Mouse (Mus musculus): Measurements from ENCODE around the gene Hdac4. TPM values are rescaled to one million over a fixed set of nuclear protein-coding genes. Genes with fewer than 3 reads are reported as not detected.

The Hdac4 gene
- polyA plus RNA-seq, 1 experiment: 18.1 TPM

DNA sequence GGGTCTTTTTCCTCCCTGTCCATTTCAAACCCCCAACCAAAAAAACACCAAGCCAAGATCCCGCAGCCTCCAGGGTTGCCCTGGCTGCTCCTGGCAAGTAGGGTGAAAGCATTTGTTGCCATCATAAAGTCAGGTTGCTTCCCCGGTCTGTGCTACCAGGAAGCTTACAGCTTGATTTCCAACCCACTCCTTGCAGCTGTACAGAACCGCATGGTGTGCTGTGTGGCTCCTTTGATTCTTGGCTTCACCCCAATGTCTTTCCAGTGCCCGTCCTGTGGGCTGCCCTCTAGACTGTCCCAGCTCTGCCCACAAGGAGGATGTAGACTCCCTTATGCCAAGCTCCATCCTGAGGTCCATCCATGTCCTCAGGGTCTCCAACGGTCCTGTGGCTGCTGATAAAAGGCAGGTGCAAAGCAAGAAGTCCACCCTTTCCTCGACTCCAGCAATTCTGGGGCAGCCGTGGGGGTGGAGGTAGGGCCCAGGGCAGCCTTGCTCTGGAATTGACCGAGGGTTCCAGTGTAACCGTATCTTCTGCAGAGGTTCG, 277.2 kb downstream of the Hdac4 start:
- TF ChIP-seq CTCF (IDR thresholded peaks at IDR 0.05; ENCODE audit: control insufficient read depth, insufficient read depth, low read length) (no peak), POLR2A (IDR thresholded peaks at IDR 0.05; ENCODE audit: borderline replicate concordance, control insufficient read depth, low read depth, low read length) (no peak)
- Histone ChIP-seq H3K27ac (ENCODE audit: control insufficient read depth, insufficient read depth, low read depth, low read length, poor library complexity) (no peak overlapping the region), H3K4me1 (ENCODE audit: control insufficient read depth, insufficient read depth, low read length) (no peaks in the 10 kb centered on the region), H3K4me3 (replicated peaks; ENCODE audit: control insufficient read depth, low read depth, low read length) (no peak overlapping the region)
- 76% methylated on average over 10 of the region's 10 CpGs for WGBS

- Histone ChIP-seq H3K27ac (ENCODE audit: control insufficient read depth, insufficient read depth, low read depth, low read length, poor library complexity) (no peak overlapping the region), H3K4me1 (ENCODE audit: control insufficient read depth, insufficient read depth, low read length) (no peaks in the 10 kb centered on the region), H3K4me3 (replicated peaks; ENCODE audit: control insufficient read depth, low read depth, low read length) (no peak overlapping the region)
- WGBS: 51% methylated on average over 2 of the region's 2 CpGs
- TF ChIP-seq POLR2A (IDR thresholded peaks at IDR 0.05; ENCODE audit: borderline replicate concordance, control insufficient read depth, low read depth, low read length): no peak
- TF ChIP-seq CTCF (IDR thresholded peaks at IDR 0.05; ENCODE audit: control insufficient read depth, insufficient read depth, low read length): no peak
Observed at GRCm38 (mm10) chr1:91917596-91917995, 277.9 kb downstream of the Hdac4 start.

DNA sequence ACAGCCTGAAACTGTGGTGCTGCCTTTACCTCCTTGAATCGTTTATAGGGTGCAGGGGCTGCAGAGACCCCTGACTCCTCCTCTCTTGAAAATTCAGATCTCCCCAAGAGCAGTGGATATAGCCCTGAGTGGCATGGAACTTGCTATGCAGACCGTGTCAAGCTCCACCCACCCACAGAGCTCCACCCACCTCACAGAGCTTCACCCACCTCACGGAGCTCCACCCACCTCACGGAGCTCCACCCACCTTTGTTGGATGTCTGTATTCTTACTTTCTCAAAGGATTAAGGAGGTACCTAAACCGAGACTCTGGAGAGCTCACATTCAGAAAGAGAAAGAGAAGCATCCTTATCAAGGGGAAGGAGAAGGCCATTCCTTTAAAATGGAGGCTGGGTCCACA, 279.5 kb downstream of the Hdac4 start:
- Histone ChIP-seq H3K4me1 (ENCODE audit: control insufficient read depth, insufficient read depth, low read length) (no peaks in the 10 kb centered on the region), H3K27ac (ENCODE audit: control insufficient read depth, insufficient read depth, low read depth, low read length, poor library complexity) (no peak overlapping the region), H3K4me3 (replicated peaks; ENCODE audit: control insufficient read depth, low read depth, low read length) (no peak overlapping the region)
- 72% methylated on average over 5 of the region's 5 CpGs for WGBS
- TF ChIP-seq CTCF (IDR thresholded peaks at IDR 0.05; ENCODE audit: control insufficient read depth, insufficient read depth, low read length) (no peak), POLR2A (IDR thresholded peaks at IDR 0.05; ENCODE audit: borderline replicate concordance, control insufficient read depth, low read depth, low read length) (no peak)

- no peak overlapping the region for H3K27ac ChIP-seq (ENCODE audit: control insufficient read depth, insufficient read depth, low read depth, low read length, poor library complexity)
- TF ChIP-seq POLR2A (IDR thresholded peaks at IDR 0.05; ENCODE audit: borderline replicate concordance, control insufficient read depth, low read depth, low read length): no peak
- TF ChIP-seq CTCF (IDR thresholded peaks at IDR 0.05; ENCODE audit: control insufficient read depth, insufficient read depth, low read length): no peak
- WGBS: 66% methylated on average over 3 of the region's 3 CpGs
- H3K4me3 ChIP-seq (replicated peaks; ENCODE audit: control insufficient read depth, low read depth, low read length): no peak overlapping the region
- H3K4me1 ChIP-seq (ENCODE audit: control insufficient read depth, insufficient read depth, low read length): no peaks in the 10 kb centered on the region
Observed at GRCm38 (mm10) chr1:91914648-91915047, 280.9 kb downstream of the Hdac4 start.

DNA sequence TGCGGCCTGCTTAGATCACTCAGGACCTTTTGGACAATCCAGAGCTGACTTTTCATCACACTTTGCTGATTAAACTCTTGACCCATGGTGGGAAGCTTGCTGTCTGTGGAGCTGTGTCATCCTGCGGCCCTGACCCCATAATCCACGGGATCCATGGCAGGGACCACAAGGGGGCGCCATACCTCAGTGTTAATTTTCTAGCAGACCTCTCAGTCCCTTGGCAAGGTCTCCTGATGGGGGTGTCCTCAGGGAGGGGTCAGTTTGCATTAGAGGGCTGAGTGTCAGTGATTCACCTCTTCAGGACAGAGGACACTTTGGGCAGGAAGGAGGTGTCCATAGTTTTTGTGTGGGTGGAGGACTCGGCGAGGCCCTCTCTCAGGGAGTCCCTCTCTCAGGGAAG, 281.6 kb downstream of the Hdac4 start:
- 45% methylated on average over 6 of the region's 6 CpGs for WGBS
- no peaks in the 10 kb centered on the region for H3K4me1 ChIP-seq (ENCODE audit: control insufficient read depth, insufficient read depth, low read length)
- H3K27ac ChIP-seq (ENCODE audit: control insufficient read depth, insufficient read depth, low read depth, low read length, poor library complexity): no peak overlapping the region
- no peak overlapping the region for H3K4me3 ChIP-seq (replicated peaks; ENCODE audit: control insufficient read depth, low read depth, low read length)
- no peak for TF ChIP-seq POLR2A (IDR thresholded peaks at IDR 0.05; ENCODE audit: borderline replicate concordance, control insufficient read depth, low read depth, low read length)
- TF ChIP-seq CTCF (IDR thresholded peaks at IDR 0.05; ENCODE audit: control insufficient read depth, insufficient read depth, low read length): peak; percentile 62

- Histone ChIP-seq H3K27ac (ENCODE audit: control insufficient read depth, insufficient read depth, low read depth, low read length, poor library complexity) (no peak overlapping the region), H3K4me1 (ENCODE audit: control insufficient read depth, insufficient read depth, low read length) (no peaks in the 10 kb centered on the region), H3K4me3 (replicated peaks; ENCODE audit: control insufficient read depth, low read depth, low read length) (no peak overlapping the region)
- no peak for TF ChIP-seq POLR2A (IDR thresholded peaks at IDR 0.05; ENCODE audit: borderline replicate concordance, control insufficient read depth, low read depth, low read length)
- TF ChIP-seq CTCF (IDR thresholded peaks at IDR 0.05; ENCODE audit: control insufficient read depth, insufficient read depth, low read length): no peak
- 54% methylated on average over 10 of the region's 10 CpGs for WGBS
Observed at GRCm38 (mm10) chr1:91912227-91913119, 283.0 kb downstream of the Hdac4 start.

GRCm38 (mm10) chr1:91905268-91905667, 290.2 kb downstream of the Hdac4 start:
- H3K4me3 ChIP-seq (replicated peaks; ENCODE audit: control insufficient read depth, low read depth, low read length): no peak overlapping the region
- H3K4me1 ChIP-seq (ENCODE audit: control insufficient read depth, insufficient read depth, low read length): no peaks in the 10 kb centered on the region
- H3K27ac ChIP-seq (ENCODE audit: control insufficient read depth, insufficient read depth, low read depth, low read length, poor library complexity): no peak overlapping the region
- 83% methylated on average over 6 of the region's 6 CpGs for WGBS
- no peak for TF ChIP-seq POLR2A (IDR thresholded peaks at IDR 0.05; ENCODE audit: borderline replicate concordance, control insufficient read depth, low read depth, low read length)
- no peak for TF ChIP-seq CTCF (IDR thresholded peaks at IDR 0.05; ENCODE audit: control insufficient read depth, insufficient read depth, low read length)

DNA sequence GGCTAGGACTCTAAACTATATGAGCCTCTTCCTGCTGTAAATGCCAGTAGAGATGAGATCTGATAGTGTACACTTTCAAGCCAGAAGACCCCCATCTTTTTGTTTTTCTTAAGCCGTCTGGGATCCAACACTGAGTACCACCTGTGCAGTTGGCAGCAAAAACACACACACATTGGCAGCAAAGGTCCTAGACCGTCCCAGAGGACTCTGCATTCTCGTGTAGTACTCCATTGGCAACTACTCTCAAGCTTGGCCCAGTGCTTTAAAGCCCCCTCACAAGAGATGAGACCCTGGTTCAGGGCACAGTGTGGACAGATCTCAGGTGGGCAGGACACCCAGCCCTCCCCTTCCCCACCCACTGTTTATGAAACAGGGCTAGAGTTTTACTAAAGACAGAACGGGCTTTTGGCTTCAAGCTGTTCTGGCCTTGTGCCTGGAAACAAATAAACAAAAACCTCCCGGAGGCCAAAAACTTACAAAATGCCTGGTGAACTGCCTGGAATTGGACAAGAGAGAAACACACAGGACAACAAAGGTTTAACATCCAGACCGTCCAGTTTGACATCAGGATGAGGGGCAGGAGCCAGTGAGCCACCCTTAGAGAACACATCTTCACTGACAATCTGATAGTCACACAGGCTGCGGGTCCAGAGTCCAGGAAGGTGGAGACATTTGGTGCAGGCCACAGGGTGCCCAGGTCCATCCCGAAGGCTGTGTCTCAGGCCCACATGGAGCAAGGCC, 292.1 kb downstream of the Hdac4 start:
- no peak overlapping the region for H3K4me3 ChIP-seq (replicated peaks; ENCODE audit: control insufficient read depth, low read depth, low read length)
- H3K4me1 ChIP-seq (ENCODE audit: control insufficient read depth, insufficient read depth, low read length): no peaks in the 10 kb centered on the region
- H3K27ac ChIP-seq (ENCODE audit: control insufficient read depth, insufficient read depth, low read depth, low read length, poor library complexity): no peak overlapping the region
- 72% methylated on average over 8 of the region's 8 CpGs for WGBS
- no peak for TF ChIP-seq POLR2A (IDR thresholded peaks at IDR 0.05; ENCODE audit: borderline replicate concordance, control insufficient read depth, low read depth, low read length)
- TF ChIP-seq CTCF (IDR thresholded peaks at IDR 0.05; ENCODE audit: control insufficient read depth, insufficient read depth, low read length): no peak

Data from bone marrow, adult 2 months (tissue).